Mouse (Mus musculus): ENCODE data around the gene Prss22. TPM values are rescaled to one million over a fixed set of nuclear protein-coding genes. Genes with fewer than 3 reads are reported as not detected.

Prss22 gene
- polyA plus RNA-seq, 1 experiment from 2014 or later, result 1.3 TPM

DNA sequence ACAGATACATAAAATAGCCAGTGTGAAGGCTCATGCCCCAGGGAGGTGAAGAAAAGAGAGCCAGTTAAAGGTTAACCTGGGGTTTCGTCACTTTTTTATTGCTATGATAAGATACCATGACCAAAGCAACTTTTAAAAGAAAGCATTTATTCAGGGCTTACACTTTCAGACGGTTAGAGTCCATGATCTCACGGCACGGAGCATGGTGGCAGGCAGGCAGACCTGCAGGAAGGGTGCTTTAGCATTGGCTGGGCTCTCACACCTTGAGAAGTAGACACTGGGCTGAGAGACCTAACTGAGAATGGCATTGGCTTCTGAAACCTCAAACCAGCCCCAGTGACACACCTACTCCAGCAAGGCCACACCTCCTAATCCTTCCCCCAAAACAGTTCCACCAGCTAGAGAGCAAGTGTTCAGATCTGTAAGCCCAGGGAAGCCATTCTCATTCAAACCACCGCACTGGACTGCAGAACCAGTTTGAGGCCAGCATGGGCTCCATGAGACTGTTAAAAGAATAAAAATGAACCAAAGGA, 16.6 kb upstream of the Prss22 start:
- 90% methylated on average over 5 of the region's 5 CpGs for WGBS
- Histone ChIP-seq H3K27me3 (ENCODE audit: low read depth, poor library complexity, severe bottlenecking) (no peaks in the 10 kb centered on the region), H3K4me1 (peaks cover 11% of the 10 kb centered on the region), H3K27ac (no peak overlapping the region), H3K4me3 (no peak overlapping the region), H3K9me3 (replicated peaks) (no peaks in the 10 kb centered on the region), H3K36me3 (no peaks in the 10 kb centered on the region)
- no peak for DNase-seq (ENCODE audit: low spot score)

DNA sequence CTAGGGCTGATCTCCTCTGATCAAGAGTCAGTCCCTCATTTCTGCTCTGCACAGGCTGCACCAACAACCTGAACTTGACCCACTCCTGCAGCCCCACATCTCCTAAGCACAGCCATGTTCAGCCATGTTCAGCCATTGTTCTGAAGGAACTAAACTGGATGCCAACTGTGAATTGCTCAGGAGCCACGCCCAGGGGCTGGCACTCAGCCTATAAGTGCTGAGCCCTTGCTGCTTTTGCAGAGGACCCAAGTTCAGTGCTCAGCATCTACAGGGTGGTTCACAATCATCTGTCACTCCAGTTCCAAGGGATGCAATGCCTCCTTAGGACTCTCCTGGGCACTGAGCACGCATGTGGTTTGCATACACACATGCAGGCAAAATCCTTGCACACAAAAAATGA, 15.0 kb upstream of the Prss22 start:
- WGBS, result 94% methylated on average over 2 of the region's 2 CpGs
- no peaks in the 10 kb centered on the region for H3K36me3 ChIP-seq
- H3K9me3 ChIP-seq (replicated peaks), result no peaks in the 10 kb centered on the region
- H3K27me3 ChIP-seq (ENCODE audit: low read depth, poor library complexity, severe bottlenecking), result no peaks in the 10 kb centered on the region
- peaks cover 11% of the 10 kb centered on the region for H3K4me1 ChIP-seq
- H3K4me3 ChIP-seq, result no peak overlapping the region
- no peak for DNase-seq (ENCODE audit: low spot score)
- H3K27ac ChIP-seq, result no peak overlapping the region

DNA sequence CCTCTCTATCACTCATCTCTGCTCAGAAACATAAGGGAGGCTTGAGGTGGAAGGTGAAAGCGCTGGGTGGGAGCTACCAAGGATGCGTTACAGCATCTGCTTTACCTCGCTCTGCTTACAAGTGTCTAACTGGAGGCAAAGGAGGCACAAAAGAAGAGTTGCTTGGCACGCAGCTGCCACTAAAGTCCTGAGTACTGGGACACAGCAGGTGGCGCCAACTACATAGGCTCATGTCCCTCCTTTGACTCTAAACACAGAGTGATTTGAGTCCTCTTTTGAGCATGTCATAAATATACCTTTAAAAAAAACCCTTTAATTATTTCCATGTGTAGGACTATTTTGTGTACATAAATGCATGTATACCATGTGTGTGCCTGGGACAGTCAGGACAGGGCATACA, 11.7 kb upstream of the Prss22 start:
- Histone ChIP-seq H3K27me3 (ENCODE audit: low read depth, poor library complexity, severe bottlenecking) (no peaks in the 10 kb centered on the region), H3K4me3 (no peak overlapping the region), H3K9me3 (replicated peaks) (no peaks in the 10 kb centered on the region), H3K27ac (no peak overlapping the region), H3K36me3 (no peaks in the 10 kb centered on the region), H3K4me1 (no peaks in the 10 kb centered on the region)
- WGBS, result 70% methylated on average over 5 of the region's 5 CpGs
- no peak for DNase-seq (ENCODE audit: low spot score)

DNA sequence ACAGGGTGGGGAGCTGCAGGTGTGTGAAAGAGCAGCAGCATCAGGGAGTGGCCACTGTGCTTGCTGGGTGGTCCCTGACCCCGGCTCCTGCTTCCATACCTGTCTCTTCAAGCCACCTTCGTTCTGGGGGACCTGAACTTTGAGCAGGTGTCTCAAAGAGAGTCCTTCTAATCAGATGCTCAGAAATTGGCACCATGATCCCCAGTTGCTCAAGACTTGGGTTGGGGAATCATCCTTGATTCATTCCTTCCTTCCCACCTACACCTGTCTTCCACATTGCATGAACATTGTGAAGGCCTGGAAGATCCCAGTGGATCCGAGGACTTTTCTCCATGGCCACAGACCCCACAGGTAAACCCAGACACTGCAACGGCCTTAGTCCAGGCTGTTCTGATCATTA, 10.2 kb upstream of the Prss22 start:
- Histone ChIP-seq H3K4me1 (no peaks in the 10 kb centered on the region), H3K9me3 (replicated peaks) (no peaks in the 10 kb centered on the region), H3K36me3 (no peaks in the 10 kb centered on the region), H3K27ac (no peak overlapping the region), H3K27me3 (ENCODE audit: low read depth, poor library complexity, severe bottlenecking) (no peaks in the 10 kb centered on the region), H3K4me3 (no peak overlapping the region)
- no peak for DNase-seq (ENCODE audit: low spot score)
- 76% methylated on average over 4 of the region's 4 CpGs for WGBS

DNA sequence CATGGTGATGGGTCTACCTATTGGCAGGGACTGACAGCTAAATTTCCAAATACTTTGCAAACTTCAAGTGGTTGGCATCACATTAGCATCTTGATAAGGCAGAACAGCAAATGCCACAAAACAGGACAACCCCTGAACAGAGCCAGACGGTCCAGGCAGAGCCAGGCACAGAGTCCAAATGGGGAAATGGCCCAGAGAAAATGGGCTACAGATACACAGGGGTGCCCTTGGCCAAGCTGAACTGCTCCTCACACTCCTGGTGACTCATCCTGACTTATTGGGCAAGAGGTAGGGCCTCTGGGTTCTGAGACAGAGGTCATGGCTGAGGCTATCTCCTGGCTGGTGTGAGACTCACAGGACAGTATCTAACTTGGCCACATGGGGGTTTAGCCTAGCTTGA, 9.5 kb upstream of the Prss22 start:
- H3K36me3 ChIP-seq, result no peaks in the 10 kb centered on the region
- DNase-seq (ENCODE audit: low spot score), result no peak
- H3K27ac ChIP-seq, result no peak overlapping the region
- WGBS, result 80% methylated on average over 1 of the region's 1 CpGs
- H3K9me3 ChIP-seq (replicated peaks), result no peaks in the 10 kb centered on the region
- H3K27me3 ChIP-seq (ENCODE audit: low read depth, poor library complexity, severe bottlenecking), result no peaks in the 10 kb centered on the region
- H3K4me3 ChIP-seq, result no peak overlapping the region
- no peaks in the 10 kb centered on the region for H3K4me1 ChIP-seq

DNA sequence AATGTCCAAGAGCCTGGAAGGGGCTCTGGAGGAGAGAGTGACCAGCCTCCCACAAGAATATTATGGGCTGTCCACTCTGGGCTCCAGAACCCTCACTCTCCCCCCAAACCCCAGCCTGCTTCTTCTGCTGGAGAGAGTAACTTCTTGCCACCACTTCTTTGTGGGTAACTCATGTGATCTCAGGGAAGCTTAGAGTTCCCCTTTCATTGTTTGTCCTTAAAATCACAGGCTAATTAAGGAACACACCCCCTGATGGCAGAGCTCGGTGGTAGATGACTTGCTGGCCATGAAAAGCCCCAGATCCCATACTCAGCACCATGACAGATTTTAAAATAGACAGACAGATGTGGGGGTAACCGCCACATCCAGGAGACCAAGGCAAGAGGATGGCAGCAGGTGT, 9.0 kb upstream of the Prss22 start:
- Histone ChIP-seq H3K4me3 (no peak overlapping the region), H3K27ac (no peak overlapping the region), H3K27me3 (ENCODE audit: low read depth, poor library complexity, severe bottlenecking) (no peaks in the 10 kb centered on the region), H3K4me1 (no peaks in the 10 kb centered on the region), H3K36me3 (no peaks in the 10 kb centered on the region), H3K9me3 (replicated peaks) (no peaks in the 10 kb centered on the region)
- WGBS, result 59% methylated on average over 2 of the region's 2 CpGs
- no peak for DNase-seq (ENCODE audit: low spot score)

DNA sequence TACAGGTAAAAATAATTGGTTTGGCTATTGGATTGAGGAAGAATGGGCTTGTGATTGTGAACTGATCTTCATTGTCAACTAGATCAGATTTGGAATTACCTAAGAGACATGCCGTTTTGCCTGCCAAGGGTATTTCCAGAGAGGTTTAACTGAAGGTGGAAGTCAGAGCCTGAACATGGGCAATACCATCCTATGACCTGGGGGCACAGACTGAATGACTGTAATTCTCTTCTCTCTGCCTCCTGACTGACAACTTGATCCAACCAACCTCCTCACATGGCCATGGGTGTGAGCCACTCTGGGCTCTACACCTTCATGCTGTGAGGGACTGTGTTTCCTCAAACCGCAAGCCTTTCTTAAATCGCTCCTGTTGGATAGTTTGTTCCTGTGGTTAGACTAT, 7.1 kb upstream of the Prss22 start:
- no peaks in the 10 kb centered on the region for H3K27me3 ChIP-seq (ENCODE audit: low read depth, poor library complexity, severe bottlenecking)
- no peak overlapping the region for H3K27ac ChIP-seq
- no peaks in the 10 kb centered on the region for H3K4me1 ChIP-seq
- 96% methylated on average over 3 of the region's 3 CpGs for WGBS
- no peaks in the 10 kb centered on the region for H3K9me3 ChIP-seq (replicated peaks)
- no peak for DNase-seq (ENCODE audit: low spot score)
- no peaks in the 10 kb centered on the region for H3K36me3 ChIP-seq
- no peak overlapping the region for H3K4me3 ChIP-seq

DNA sequence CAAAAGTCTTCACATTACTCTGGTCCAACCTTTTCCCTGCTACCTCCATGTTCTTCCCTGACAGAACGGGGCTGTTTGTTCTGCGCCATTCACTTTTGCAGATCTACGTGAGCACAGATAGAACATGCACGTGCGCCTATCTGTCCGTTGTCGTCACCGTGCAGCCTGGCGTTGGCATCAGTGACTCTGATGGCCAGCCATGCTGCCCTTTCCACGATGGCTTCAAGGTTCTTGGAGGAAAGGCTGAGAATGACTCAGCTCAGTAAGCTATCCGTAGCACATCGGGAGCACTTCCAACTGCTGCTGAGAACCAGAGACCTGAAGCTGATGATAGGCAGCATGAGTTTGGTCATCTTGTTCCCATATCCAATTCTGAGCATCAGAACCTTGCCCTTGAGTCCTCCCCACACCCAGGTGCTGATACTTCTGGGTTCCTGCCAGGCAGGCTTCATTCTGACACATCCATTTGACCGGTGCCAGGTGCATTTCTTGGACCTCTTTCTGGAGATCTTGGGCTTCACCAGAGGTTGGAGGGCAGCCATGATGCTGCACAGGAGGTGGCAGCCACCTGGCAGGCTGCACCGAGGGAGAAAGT, 6.3 kb upstream of the Prss22 start:
- Histone ChIP-seq H3K4me3 (no peak overlapping the region), H3K27me3 (ENCODE audit: low read depth, poor library complexity, severe bottlenecking) (no peaks in the 10 kb centered on the region), H3K36me3 (no peaks in the 10 kb centered on the region), H3K4me1 (no peaks in the 10 kb centered on the region), H3K27ac (no peak overlapping the region), H3K9me3 (replicated peaks) (no peaks in the 10 kb centered on the region)
- no peak for DNase-seq (ENCODE audit: low spot score)
- 91% methylated on average over 14 of the region's 14 CpGs for WGBS

DNA sequence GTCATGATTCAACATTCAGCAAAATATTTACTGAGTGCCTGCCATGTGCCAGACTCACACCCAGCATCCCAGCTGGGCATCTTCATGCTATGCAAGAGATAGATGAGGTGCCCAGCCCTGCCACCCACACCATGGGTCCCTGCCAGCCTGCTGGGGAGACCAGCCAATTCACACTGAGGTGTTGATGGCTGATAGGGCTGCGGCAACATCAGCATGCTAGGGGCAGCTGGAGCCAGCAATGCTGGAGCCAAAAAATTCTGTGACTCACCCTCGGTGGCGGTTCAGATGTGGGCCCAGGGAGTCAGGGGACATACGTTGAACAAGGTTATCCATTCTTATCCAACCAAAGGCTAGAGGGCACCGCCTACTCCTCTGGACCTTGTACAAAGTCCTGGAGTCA, 2.5 kb upstream of the Prss22 start:
- Histone ChIP-seq H3K9me3 (replicated peaks) (no peaks in the 10 kb centered on the region), H3K27ac (no peak overlapping the region), H3K36me3 (no peaks in the 10 kb centered on the region), H3K27me3 (ENCODE audit: low read depth, poor library complexity, severe bottlenecking) (no peaks in the 10 kb centered on the region), H3K4me1 (no peaks in the 10 kb centered on the region), H3K4me3 (no peak overlapping the region)
- DNase-seq (ENCODE audit: low spot score), result no peak
- 46% methylated on average over 5 of the region's 5 CpGs for WGBS

DNA sequence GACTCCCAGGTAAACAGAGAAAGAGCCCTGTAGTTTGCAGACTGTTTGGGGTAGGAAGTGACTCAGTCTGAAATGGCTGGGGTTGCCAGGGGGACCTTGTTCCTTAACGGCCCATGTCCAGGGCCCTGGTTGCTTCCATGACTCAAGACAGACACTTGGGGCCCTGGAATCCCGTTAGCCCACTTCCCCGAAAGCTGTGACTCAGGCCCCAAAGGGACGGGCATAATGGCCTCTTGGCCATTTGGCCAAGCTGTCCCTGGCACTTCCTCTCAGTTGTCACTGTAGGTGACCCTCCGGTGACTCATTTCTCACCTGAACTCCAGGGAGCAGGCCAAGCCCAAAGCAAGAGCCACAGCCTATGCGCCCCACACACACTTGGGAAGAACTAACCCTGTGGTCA, 483 bp upstream of the Prss22 start:
- 44% methylated on average over 6 of the region's 6 CpGs for WGBS
- DNase-seq (ENCODE audit: low spot score), result no peak
- no peaks in the 10 kb centered on the region for H3K9me3 ChIP-seq (replicated peaks)
- H3K36me3 ChIP-seq, result no peaks in the 10 kb centered on the region
- H3K27ac ChIP-seq, result no peak overlapping the region
- peaks cover 6% of the 10 kb centered on the region; the same call in 1 of the 2 replicates for H3K27me3 ChIP-seq (ENCODE audit: low read depth, poor library complexity, severe bottlenecking)
- H3K4me3 ChIP-seq, result no peak overlapping the region
- H3K4me1 ChIP-seq, result peaks cover 6% of the 10 kb centered on the region

DNA sequence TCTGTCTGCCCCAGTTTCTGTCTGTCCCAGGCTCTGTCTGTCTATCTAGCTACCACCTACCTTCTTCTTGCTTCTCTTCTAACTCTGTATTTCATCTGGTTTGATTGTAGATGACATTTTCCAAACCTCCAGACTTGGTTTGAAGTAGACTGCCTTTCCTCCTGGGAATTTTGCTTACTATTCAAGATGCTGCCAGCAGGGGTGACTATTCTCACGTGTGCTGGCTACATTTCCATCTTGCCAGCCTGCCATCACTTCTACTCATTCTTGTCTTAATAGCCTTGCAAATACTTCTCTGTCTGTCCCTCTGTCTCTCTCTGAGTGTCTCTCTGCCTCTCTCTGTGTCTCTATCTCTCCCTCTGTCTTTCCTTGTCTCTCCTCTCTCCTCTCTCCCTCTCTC, 2.5 kb downstream of the Prss22 start:
- Histone ChIP-seq H3K27ac (no peak overlapping the region), H3K4me1 (peaks cover 12% of the 10 kb centered on the region), H3K36me3 (no peaks in the 10 kb centered on the region), H3K27me3 (ENCODE audit: low read depth, poor library complexity, severe bottlenecking) (peaks cover 6% of the 10 kb centered on the region; the same call in 1 of the 2 replicates), H3K9me3 (replicated peaks) (no peaks in the 10 kb centered on the region), H3K4me3 (no peak overlapping the region)
- DNase-seq (ENCODE audit: low spot score), result no peak
- 54% methylated on average over 1 of the region's 1 CpGs for WGBS

DNA sequence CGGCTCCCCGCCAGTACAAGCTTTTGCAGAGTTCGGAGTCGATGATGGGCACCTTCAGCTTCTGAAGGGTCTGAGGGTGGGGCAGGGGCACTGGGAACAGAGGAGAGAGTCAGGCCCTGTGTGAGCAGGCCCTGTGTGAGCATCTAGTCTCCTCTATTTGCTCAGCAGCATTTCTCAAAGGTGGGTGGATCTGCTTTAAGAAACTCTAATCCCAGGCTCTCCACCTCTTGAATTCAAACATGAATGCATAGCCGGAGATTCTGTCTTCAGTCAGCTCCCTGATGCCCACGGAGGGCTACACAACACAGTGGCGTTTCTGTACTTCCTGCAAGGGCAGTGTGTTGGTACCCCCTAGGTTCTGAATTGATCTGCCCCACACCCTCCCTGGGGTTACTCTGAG, 3.2 kb downstream of the Prss22 start:
- Histone ChIP-seq H3K27me3 (ENCODE audit: low read depth, poor library complexity, severe bottlenecking) (peaks cover 6% of the 10 kb centered on the region; the same call in 1 of the 2 replicates), H3K4me3 (no peak overlapping the region), H3K9me3 (replicated peaks) (no peaks in the 10 kb centered on the region), H3K36me3 (no peaks in the 10 kb centered on the region), H3K27ac (no peak overlapping the region), H3K4me1 (peaks cover 12% of the 10 kb centered on the region)
- WGBS, result 76% methylated on average over 7 of the region's 7 CpGs
- no peak for DNase-seq (ENCODE audit: low spot score)

DNA sequence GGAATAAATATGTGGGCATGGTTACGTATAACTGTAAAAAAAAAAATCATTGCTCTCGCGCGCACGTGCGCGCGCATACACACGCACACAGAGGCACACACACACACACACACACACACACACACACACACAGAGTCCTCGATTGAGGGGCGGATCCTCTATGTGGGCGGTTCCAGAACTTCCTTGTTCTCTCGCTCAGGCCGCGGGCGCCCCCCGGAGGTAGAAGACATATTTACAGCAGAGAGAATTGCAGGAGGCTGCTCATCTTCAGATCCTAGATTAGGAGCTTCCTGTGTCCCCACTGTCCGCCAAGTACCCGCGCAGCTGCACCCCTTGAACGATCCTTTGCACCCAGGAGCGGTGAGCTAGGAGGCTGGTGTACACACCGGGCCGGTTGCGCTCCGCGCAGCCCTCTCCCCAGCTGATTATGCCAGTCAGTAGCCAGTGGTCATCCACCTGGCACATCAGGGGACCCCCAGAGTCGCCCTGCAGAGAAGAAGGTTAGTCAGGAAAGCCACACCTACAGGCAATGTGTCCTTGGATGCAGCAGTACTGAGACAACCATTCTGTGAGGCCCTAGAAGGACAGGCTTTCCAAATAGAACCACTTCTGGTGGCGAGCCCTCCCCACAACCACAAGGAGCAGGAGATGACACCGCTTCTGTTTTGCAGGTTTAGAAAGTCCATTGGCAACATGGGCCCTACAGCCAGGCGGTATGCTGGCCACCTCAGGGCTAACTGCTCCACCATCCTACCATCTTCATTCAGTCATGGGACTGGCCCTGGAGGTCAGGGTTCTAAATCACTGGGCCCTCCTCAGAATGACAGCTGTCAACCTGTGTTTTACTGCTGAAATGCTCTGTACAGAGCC, 4.1 kb downstream of the Prss22 start:
- Histone ChIP-seq H3K4me3 (peak overlapping the region; percentile 42), H3K27ac (peak overlapping the region; percentile 77), H3K9me3 (replicated peaks) (no peaks in the 10 kb centered on the region), H3K36me3 (no peaks in the 10 kb centered on the region), H3K27me3 (ENCODE audit: low read depth, poor library complexity, severe bottlenecking) (peaks cover 6% of the 10 kb centered on the region; the same call in 1 of the 2 replicates), H3K4me1 (peaks cover 12% of the 10 kb centered on the region)
- DNase-seq (ENCODE audit: low spot score), result peak; percentile 92
- 12% methylated on average over 31 of the region's 31 CpGs for WGBS

Measured in limb, embryonic 10.5 days (tissue).